Mouse (Mus musculus) limb, embryonic 11.5 days (tissue): ENCODE data around the gene Smc3. TPM values are rescaled to one million over a fixed set of nuclear protein-coding genes. Genes with fewer than 3 reads are reported as not detected.
"Not testable (repeated sequence)": the region's sequence is repeated elsewhere in the genome, so short reads cannot be mapped to it uniquely, and the experiment has no call there.

Source experiments
- ATAC-seq: fragments of 200-750 bp; cut with Nextera tagmentation; 2 replicates; pipeline ENCODE4 v1.8.0; 2017; ENCODE audit warnings: low read depth; ENCODE audit not compliant: insufficient number of reproducible peaks, low FRiP score, low TSS enrichment
- DNase-seq: peaks from one replicate; pipeline ENCODE4 v3.0.0-alpha.2; 2015; ENCODE audit warnings: low spot score
- H3K27ac ChIP-seq: fragments of 300-500 bp; sonication (generic); replicated peaks from 2 replicates; pipeline ENCODE4 v1.5.1; 2014; ENCODE audit warnings: low read depth, mild to moderate bottlenecking, low read length
- H3K27me3 ChIP-seq: fragments of 300-500 bp; sonication (generic); 2 replicates; pipeline ENCODE4 v1.6.1; 2014; ENCODE audit warnings: mild to moderate bottlenecking, low read length, mixed read lengths; ENCODE audit not compliant: control insufficient read depth, insufficient read depth
- H3K36me3 ChIP-seq: fragments of 300-500 bp; sonication (generic); 2 replicates; pipeline ENCODE4 v1.6.1; 2014; ENCODE audit warnings: mild to moderate bottlenecking, low read length, moderate library complexity, mixed read lengths; ENCODE audit not compliant: control insufficient read depth, insufficient read depth
- H3K4me1 ChIP-seq: fragments of 300-500 bp; sonication (generic); 2 replicates; pipeline ENCODE4 v1.6.1; 2014; ENCODE audit warnings: low read length, mixed read lengths; ENCODE audit not compliant: control insufficient read depth, insufficient read depth
- H3K4me2 ChIP-seq: fragments of 300-500 bp; sonication (generic); 2 replicates; pipeline ENCODE4 v1.6.1; 2014; ENCODE audit warnings: low read depth, mild to moderate bottlenecking, moderate library complexity; ENCODE audit not compliant: severe bottlenecking
- H3K4me3 ChIP-seq: fragments of 300-500 bp; sonication (generic); 2 replicates; pipeline ENCODE4 v1.5.1; 2014; ENCODE audit warnings: low read depth, low read length
- H3K9ac ChIP-seq: fragments of 300-500 bp; sonication (generic); 2 replicates; pipeline ENCODE4 v1.6.1; 2014; ENCODE audit warnings: mild to moderate bottlenecking, low read length
- H3K9me3 ChIP-seq: fragments of 300-500 bp; sonication (generic); 2 replicates; pipeline ENCODE4 v1.6.1; 2016; ENCODE audit warnings: low read length; ENCODE audit not compliant: control insufficient read depth
- WGBS: fragments of 180-500 bp; shearing (Covaris S2); extraction: QIAGEN DNeasy Blood & Tissue Kit; methylation state at CpG from one replicate; pipeline ENCODE4 v1.1.7; 2014; 5-methylcytosine and 5-hydroxymethylcytosine counted together
- polyA plus RNA-seq: library from polyadenylated mRNA; unstranded; fragments of >200 nt; fragmentation: Nextera tagmentation; extraction: Ambion mirVana; gene quantifications from 2 replicates; pipeline ENCODE4 v1.2.1, GENCODE M21; 2014

The Smc3 gene
- polyA plus RNA-seq, 1 experiment from 2014 or later: 92.8 TPM

- peak; percentile 84 for DNase-seq
- Histone ChIP-seq H3K9ac (peak overlapping the region; percentile 17; the same call in 1 of the 2 replicates), H3K4me2 (peak overlapping the region; percentile 31), H3K27ac (peak overlapping the region; percentile 36; the same call in 1 of the 2 replicates), H3K4me3 (no peak overlapping the region), H3K27me3 (no peaks in the 10 kb centered on the region), H3K4me1 (peaks cover 17% of the 10 kb centered on the region), H3K9me3 (no peaks in the 10 kb centered on the region), H3K36me3 (no peaks in the 10 kb centered on the region)
- peak; percentile 85 for ATAC-seq
- 33% methylated on average over 20 of the region's 20 CpGs for WGBS
Observed at GRCm38 (mm10) chr19:53653624-53654467, 53.6 kb downstream of the Smc3 start.

DNA sequence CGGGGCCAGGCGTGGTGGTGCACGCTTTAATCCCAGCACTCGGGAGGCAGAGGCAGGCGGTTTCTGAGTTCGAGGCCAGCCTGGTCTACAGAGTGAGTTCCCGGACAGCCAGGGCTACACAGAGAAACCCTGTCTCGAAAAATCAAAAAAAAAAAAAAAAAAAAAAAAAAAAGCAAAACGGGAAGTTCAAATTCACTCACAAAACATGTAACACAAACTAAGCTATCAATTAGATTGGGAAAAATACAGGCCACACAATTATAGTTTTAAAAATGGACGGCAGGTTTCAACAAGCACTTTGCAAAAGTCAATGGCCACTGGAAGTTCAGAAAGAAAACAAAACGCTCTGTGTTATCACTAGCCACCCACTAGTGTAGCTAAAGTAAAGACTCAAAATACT is 56.2 kb downstream of the Smc3 start:
- WGBS: 89% methylated on average over 11 of the region's 11 CpGs
- not testable (repeated sequence) for ATAC-seq, H3K9me3 ChIP-seq, H3K27me3 ChIP-seq, H3K4me2 ChIP-seq, H3K27ac ChIP-seq, H3K4me3 ChIP-seq, H3K36me3 ChIP-seq, H3K9ac ChIP-seq, DNase-seq
- H3K4me1 ChIP-seq: peaks cover 11% of the 10 kb centered on the region

GRCm38 (mm10) chr19:53657437-53657836 is 57.2 kb downstream of the Smc3 start:
- no peak for DNase-seq
- Histone ChIP-seq H3K36me3 (no peaks in the 10 kb centered on the region), H3K4me1 (peaks cover 11% of the 10 kb centered on the region), H3K4me3 (no peak overlapping the region), H3K9ac (no peak overlapping the region), H3K27me3 (no peaks in the 10 kb centered on the region), H3K4me2 (no peak overlapping the region), H3K27ac (no peak overlapping the region), H3K9me3 (no peaks in the 10 kb centered on the region)
- 79% methylated on average over 5 of the region's 5 CpGs for WGBS
- ATAC-seq: no peak

- Histone ChIP-seq H3K4me3 (no peak overlapping the region), H3K4me2 (no peak overlapping the region), H3K9me3 (no peaks in the 10 kb centered on the region), H3K27me3 (no peaks in the 10 kb centered on the region), H3K4me1 (no peaks in the 10 kb centered on the region), H3K36me3 (no peaks in the 10 kb centered on the region), H3K9ac (no peak overlapping the region), H3K27ac (no peak overlapping the region)
- DNase-seq: no peak
- WGBS: 88% methylated on average over 9 of the region's 9 CpGs
- ATAC-seq: no peak
Observed at GRCm38 (mm10) chr19:53660722-53661420, 60.7 kb downstream of the Smc3 start.

DNA sequence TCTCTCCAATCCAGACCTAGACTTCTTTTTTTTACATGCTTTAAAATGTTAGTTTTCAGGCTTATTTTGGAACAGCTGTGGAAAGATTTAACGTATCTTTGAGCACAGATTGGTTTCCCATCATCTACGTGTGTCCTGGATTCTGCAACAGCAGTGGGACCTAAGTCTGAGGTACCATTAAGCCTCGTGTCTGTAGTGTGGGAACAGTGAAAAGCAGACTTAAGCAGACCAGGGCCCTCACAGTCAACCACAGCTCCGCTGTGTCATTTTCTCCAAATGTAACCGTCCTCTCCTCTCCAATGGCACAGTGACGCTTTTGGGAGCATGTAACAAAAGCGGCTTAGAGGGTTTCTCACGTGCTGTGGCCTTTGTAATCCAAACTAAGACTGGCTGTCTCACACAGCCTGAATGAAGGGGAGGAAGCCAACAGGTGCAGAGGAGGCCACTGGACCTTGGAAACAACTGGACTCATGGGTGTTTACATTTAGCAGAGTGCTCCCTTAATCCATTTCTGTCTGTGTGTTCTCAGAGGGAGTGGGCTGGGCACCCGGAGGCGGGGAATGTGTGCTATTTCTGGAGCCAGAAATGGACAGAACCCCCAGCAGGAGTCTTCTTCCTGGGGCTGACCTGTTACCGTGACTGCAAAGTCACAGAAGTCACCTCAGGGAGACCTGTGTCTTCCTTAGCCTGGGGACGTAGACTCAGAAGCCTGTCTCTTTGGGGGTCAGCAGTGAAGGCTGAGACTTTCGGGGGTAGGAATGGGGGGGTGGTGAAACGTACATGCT is 61.9 kb downstream of the Smc3 start:
- DNase-seq: no peak
- Histone ChIP-seq H3K9me3 (no peaks in the 10 kb centered on the region), H3K36me3 (no peaks in the 10 kb centered on the region), H3K27ac (no peak overlapping the region), H3K4me2 (no peak overlapping the region), H3K9ac (no peak overlapping the region), H3K4me1 (peaks cover 6% of the 10 kb centered on the region), H3K27me3 (no peaks in the 10 kb centered on the region), H3K4me3 (no peak overlapping the region)
- WGBS: 64% methylated on average over 14 of the region's 14 CpGs
- peak; percentile 24; the same call in 1 of the 2 replicates for ATAC-seq

GRCm38 (mm10) chr19:53664831-53665230 is 64.6 kb downstream of the Smc3 start:
- H3K36me3 ChIP-seq: no peaks in the 10 kb centered on the region
- no peaks in the 10 kb centered on the region for H3K27me3 ChIP-seq
- ATAC-seq (no peak), DNase-seq (no peak)
- H3K4me3 ChIP-seq: no peak overlapping the region
- H3K4me1 ChIP-seq: peaks cover 8% of the 10 kb centered on the region
- H3K9ac ChIP-seq: no peak overlapping the region
- no peak overlapping the region for H3K27ac ChIP-seq
- no peak overlapping the region for H3K4me2 ChIP-seq
- H3K9me3 ChIP-seq: no peaks in the 10 kb centered on the region
- 95% methylated on average over 9 of the region's 9 CpGs for WGBS

DNA sequence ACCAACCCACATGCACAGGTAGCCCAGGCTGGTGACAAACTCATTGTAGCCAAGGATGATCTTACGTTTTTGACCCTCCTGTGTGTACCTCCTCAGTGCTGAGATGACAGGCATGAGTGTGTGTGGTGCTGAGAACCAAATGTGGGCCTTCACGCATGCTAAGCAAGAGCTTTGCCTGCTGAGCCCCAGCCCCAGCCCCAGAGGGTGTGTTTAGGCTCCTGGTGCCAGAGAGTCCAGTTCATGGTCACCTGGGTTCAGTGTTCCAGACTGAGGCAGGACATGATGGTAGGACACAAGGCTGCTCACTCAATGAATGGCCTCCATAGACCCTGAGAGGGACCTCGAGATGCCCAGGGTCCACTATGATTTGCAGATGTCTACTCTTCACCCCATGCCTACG is 65.2 kb downstream of the Smc3 start:
- Histone ChIP-seq H3K9ac (no peak overlapping the region), H3K27ac (no peak overlapping the region), H3K4me3 (no peak overlapping the region), H3K4me2 (no peak overlapping the region), H3K27me3 (no peaks in the 10 kb centered on the region), H3K9me3 (no peaks in the 10 kb centered on the region), H3K4me1 (peaks cover 11% of the 10 kb centered on the region), H3K36me3 (no peaks in the 10 kb centered on the region)
- no peak for DNase-seq
- ATAC-seq: no peak
- WGBS: 90% methylated on average over 4 of the region's 4 CpGs

DNA sequence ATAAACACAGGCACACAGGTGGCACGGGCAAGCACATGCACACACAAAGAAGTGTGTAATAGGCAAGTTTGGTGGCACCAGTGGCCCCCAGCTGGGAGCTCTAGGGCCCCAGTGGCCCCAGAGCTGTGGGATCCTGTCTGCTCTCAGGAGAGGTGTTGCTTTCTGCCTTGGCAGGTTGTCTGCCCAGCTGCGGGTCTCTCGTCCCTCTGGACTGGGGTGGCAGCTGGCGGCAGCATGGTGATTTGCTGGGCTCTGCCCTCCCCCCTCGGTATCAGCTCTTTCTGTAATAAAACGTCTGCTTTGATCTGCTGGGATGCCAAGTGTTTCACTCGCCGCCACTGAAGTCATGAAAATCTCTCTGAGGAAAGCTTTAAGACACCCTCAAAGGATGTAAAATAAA is 66.5 kb downstream of the Smc3 start:
- Histone ChIP-seq H3K4me1 (peaks cover 19% of the 10 kb centered on the region), H3K4me3 (no peak overlapping the region), H3K9ac (no peak overlapping the region), H3K9me3 (no peaks in the 10 kb centered on the region), H3K4me2 (no peak overlapping the region), H3K27me3 (no peaks in the 10 kb centered on the region), H3K27ac (no peak overlapping the region), H3K36me3 (no peaks in the 10 kb centered on the region)
- ATAC-seq (no peak), DNase-seq (peak; percentile 47)
- WGBS: 8% methylated on average over 8 of the region's 8 CpGs
